ENCODE assay signal across 31 mouse cellular contexts in genomic region chr16:87789957-87790356, GRCm38 (mm10).
DNase-seq lines count a peak whose midpoint lies in the region; ATAC-seq lines count a peak whose summit lies in the region.
"Had no signal": no experiment of that assay in that cellular context is flagged by ENCODE, and none has a peak within 500 bp of the region (broad histone marks: within the 10 kb centered on the region; RNA-seq: fewer than 3 reads in every experiment).

No protein-coding gene starts in this region.

- no peaks in the 10 kb centered on the region for H3K27me3 ChIP-seq in limb, embryonic 11.5 days (ENCODE audit: control insufficient read depth, insufficient read depth, low read length)
- H3K27me3 ChIP-seq in limb, embryonic 10.5 days (ENCODE audit: low read depth, poor library complexity, severe bottlenecking), result no peaks in the 10 kb centered on the region
- no peaks in the 10 kb centered on the region for H3K27me3 ChIP-seq in midbrain, embryonic 11.5 days (ENCODE audit: control insufficient read depth, insufficient read depth, low read length)
- H3K27me3 ChIP-seq: limb, embryonic 15.5 days; liver, embryonic 13.5 days; Patski; stomach, embryonic 15.5 days had no signal

- no peaks in the 10 kb centered on the region for H3K9me3 ChIP-seq in limb, embryonic 11.5 days (ENCODE audit: control insufficient read depth, low read length)
- H3K9me3 ChIP-seq in limb, embryonic 10.5 days (replicated peaks), result no peaks in the 10 kb centered on the region
- H3K9me3 ChIP-seq in midbrain, embryonic 11.5 days (ENCODE audit: control insufficient read depth, low read length), result no peaks in the 10 kb centered on the region
- H3K9me3 ChIP-seq: limb, embryonic 15.5 days; liver, embryonic 13.5 days; stomach, embryonic 15.5 days had no signal

- no peak overlapping the region for H3K4me3 ChIP-seq in limb, embryonic 11.5 days (ENCODE audit: low read depth, low read length)
- H3K4me3 ChIP-seq in limb, embryonic 10.5 days, result no peak overlapping the region
- H3K4me3 ChIP-seq in midbrain, embryonic 11.5 days (ENCODE audit: low read depth, low read length), result no peak overlapping the region
- H3K4me3 ChIP-seq: erythroblast, embryonic 14.5 days; layer of hippocampus, adult 2 months; limb, embryonic 15.5 days; liver, embryonic 13.5 days; megakaryocyte, embryonic 14.5 days; stomach, embryonic 15.5 days had no signal

- peak; percentile 72 for DNase-seq in heart, adult 11 months
- no peak for DNase-seq in heart, postnatal 25 days (ENCODE audit: low spot score)
- DNase-seq in limb, embryonic 11.5 days (ENCODE audit: low spot score), result peak; percentile 32
- no peak for DNase-seq in limb, embryonic 10.5 days (ENCODE audit: low spot score)
- peak; percentile 44 for DNase-seq in mesoderm, embryonic 11.5 days (ENCODE audit: low read depth, low spot score)
- DNase-seq in midbrain, embryonic 11.5 days (ENCODE audit: low spot score, missing footprints), result no peak
- no peak for DNase-seq in layer of hippocampus, postnatal 10 days (ENCODE audit: low spot score in 2 of 2)
- DNase-seq: adrenal gland, postnatal 10 days; cerebellum, adult 8-10 months; cerebellum, postnatal 25 days; forebrain, postnatal 0 days; gastrocnemius, postnatal 14 days; heart, postnatal 4 days; kidney, adult 11 months; kidney, postnatal 36 days; liver, embryonic 13.5 days; lung, adult 18-20 months; lung, postnatal 4 days; midbrain, embryonic 14.5 days; right cerebral cortex, postnatal 25 days; thymus, adult 18-20 months; thymus, postnatal 36 days had no signal

- H3K4me2 ChIP-seq in limb, embryonic 11.5 days (ENCODE audit: low read depth, severe bottlenecking), result no peak overlapping the region
- no peak overlapping the region for H3K4me2 ChIP-seq in midbrain, embryonic 11.5 days
- H3K4me2 ChIP-seq: heart, embryonic 11.5 days; limb, embryonic 15.5 days; liver, embryonic 13.5 days; stomach, embryonic 15.5 days had no signal

- intact Hi-C loops in heart, postnatal 25 days (cut with DNase I), result no loop called here

- no peak overlapping the region for H3K27ac ChIP-seq in limb, embryonic 11.5 days (replicated peaks; ENCODE audit: low read depth, low read length)
- H3K27ac ChIP-seq in limb, embryonic 10.5 days, result no peak overlapping the region
- no peak overlapping the region for H3K27ac ChIP-seq in midbrain, embryonic 11.5 days (ENCODE audit: low read depth, low read length)
- H3K27ac ChIP-seq: layer of hippocampus, adult 2 months; limb, embryonic 15.5 days; liver, embryonic 13.5 days; stomach, embryonic 15.5 days had no signal

- no peak for ATAC-seq in limb, embryonic 11.5 days (ENCODE audit: insufficient number of reproducible peaks, low FRiP score, low TSS enrichment, low read depth)
- no peak for ATAC-seq in midbrain, embryonic 11.5 days (ENCODE audit: low FRiP score)
- ATAC-seq: forebrain, postnatal 0 days; inflammation-experienced regulatory T-cells, adult 6 months; lung, postnatal 0 days; Patski had no signal

- no peaks in the 10 kb centered on the region for H3K36me3 ChIP-seq in limb, embryonic 11.5 days (ENCODE audit: control insufficient read depth, insufficient read depth, low read length)
- no peaks in the 10 kb centered on the region for H3K36me3 ChIP-seq in limb, embryonic 10.5 days
- H3K36me3 ChIP-seq in midbrain, embryonic 11.5 days (ENCODE audit: control insufficient read depth, insufficient read depth, low read length), result no peaks in the 10 kb centered on the region
- H3K36me3 ChIP-seq: limb, embryonic 15.5 days; liver, embryonic 13.5 days; stomach, embryonic 15.5 days had no signal

- H3K9ac ChIP-seq in limb, embryonic 11.5 days (ENCODE audit: low read length), result no peak overlapping the region
- H3K9ac ChIP-seq in midbrain, embryonic 11.5 days (ENCODE audit: low read length), result no peak overlapping the region
- H3K9ac ChIP-seq: forebrain, postnatal 0 days; limb, embryonic 15.5 days; liver, embryonic 13.5 days; stomach, embryonic 15.5 days had no signal

- no peaks in the 10 kb centered on the region for H3K4me1 ChIP-seq in limb, embryonic 11.5 days (ENCODE audit: control insufficient read depth, insufficient read depth, low read length)
- peaks cover 10% of the 10 kb centered on the region for H3K4me1 ChIP-seq in limb, embryonic 10.5 days
- H3K4me1 ChIP-seq in midbrain, embryonic 11.5 days (ENCODE audit: control insufficient read depth, insufficient read depth, low read length), result no peaks in the 10 kb centered on the region
- H3K4me1 ChIP-seq: limb, embryonic 15.5 days; liver, embryonic 13.5 days; megakaryocyte, embryonic 14.5 days; stomach, embryonic 15.5 days had no signal

- WGBS in limb, embryonic 11.5 days, result 15% methylated on average over 6 of the region's 6 CpGs
- 24% methylated on average over 6 of the region's 6 CpGs for WGBS in limb, embryonic 10.5 days
- 96% methylated on average over 6 of the region's 6 CpGs for WGBS in midbrain, embryonic 11.5 days

Comparison
In these comparisons a context has a peak if more than half of its experiments do, and no peak if none do; other contexts are left out.
1. DNase-seq: peak in heart, adult 11 months (single experiment), limb, embryonic 11.5 days (single experiment) and mesoderm, embryonic 11.5 days (single experiment); none in heart, postnatal 25 days (single experiment), limb, embryonic 10.5 days (single experiment), midbrain, embryonic 11.5 days (single experiment) and layer of hippocampus, postnatal 10 days (0 of 2).